Mouse (Mus musculus) urinary bladder, postnatal 25 days (tissue): ENCODE measurements around the gene Tead4.
"Not testable (repeated sequence)": the region's sequence is repeated elsewhere in the genome, so short reads cannot be mapped to it uniquely, and the experiment has no call there.

Experiments
- DNase-seq: peaks from one replicate; pipeline ENCODE4 v3.0.0; 2022; ENCODE audit warnings: low spot score

Gene Tead4

GRCm38 (mm10) chr6:128300134-128301001, at the start of gene Tead4:
Gene Tead4, minus strand, starts transcription at chr6:128300823.
- peak; percentile 67 for DNase-seq

DNA sequence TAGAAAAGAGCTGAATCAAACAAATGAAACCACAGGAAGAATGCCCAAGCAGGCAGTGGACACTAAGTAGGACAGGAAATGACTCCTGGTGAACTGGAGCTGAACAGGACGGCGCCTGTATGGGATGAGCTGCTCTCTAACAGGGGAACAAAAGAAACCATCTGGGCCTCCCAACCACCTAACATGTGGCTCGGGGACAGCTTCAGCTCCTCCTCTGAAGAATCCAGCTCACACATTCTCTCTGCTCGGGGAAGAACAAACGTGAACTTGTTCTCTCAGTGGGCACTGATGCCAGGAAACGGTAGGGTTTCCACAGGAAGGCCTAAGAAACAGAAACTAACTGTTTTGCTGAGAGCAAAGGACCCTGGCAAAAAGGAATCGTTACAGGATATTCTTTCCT, 49.1 kb upstream of the Tead4 start:
- no peak for DNase-seq

GRCm38 (mm10) chr6:128346782-128347181, 46.2 kb upstream of the Tead4 start:
- DNase-seq: no peak

DNA sequence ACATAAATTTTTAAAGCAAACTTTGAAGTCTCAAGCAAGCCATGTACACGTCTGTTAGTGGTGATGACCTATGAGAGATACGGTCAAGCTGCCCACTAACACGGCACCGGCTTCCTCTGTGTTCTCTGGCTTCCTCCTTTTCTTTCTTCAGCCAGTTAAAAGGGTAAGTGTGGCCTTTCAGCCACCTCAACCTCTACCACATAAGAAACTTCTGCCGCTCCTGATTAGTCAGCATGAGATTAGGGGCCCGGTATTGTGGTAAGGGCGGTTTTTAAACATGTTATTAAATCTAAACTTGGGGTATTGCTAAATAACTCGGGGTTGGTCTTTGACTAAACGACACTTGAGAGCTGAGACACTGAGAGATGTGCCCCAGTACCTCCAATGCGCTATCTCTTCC, 45.0 kb upstream of the Tead4 start:
- DNase-seq: no peak

- no peak for DNase-seq
These were observed 41.5 kb upstream of the Tead4 start for GRCm38 (mm10) chr6:128341956-128342723.

DNA sequence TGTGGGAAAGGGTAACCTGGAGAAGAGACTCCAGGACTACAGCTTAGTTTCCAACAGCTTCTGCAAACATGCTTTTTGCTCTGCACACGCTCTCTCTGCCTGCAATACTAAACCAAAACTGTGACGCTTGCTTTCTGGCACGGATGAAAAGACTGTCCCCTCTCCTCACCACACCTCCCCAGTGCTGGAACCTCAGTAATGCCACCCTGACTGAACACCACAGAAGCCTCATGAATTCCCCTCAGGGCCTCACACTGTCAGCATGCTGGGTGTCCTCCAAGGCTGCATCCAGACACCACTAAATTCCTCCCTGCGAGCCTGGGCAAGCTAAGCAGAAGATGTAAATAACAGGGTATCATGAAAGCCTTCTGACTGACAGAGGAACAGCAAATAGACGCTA, 38.3 kb upstream of the Tead4 start:
- no peak for DNase-seq

GRCm38 (mm10) chr6:128337467-128337866, 36.8 kb upstream of the Tead4 start:
- DNase-seq: no peak

DNA sequence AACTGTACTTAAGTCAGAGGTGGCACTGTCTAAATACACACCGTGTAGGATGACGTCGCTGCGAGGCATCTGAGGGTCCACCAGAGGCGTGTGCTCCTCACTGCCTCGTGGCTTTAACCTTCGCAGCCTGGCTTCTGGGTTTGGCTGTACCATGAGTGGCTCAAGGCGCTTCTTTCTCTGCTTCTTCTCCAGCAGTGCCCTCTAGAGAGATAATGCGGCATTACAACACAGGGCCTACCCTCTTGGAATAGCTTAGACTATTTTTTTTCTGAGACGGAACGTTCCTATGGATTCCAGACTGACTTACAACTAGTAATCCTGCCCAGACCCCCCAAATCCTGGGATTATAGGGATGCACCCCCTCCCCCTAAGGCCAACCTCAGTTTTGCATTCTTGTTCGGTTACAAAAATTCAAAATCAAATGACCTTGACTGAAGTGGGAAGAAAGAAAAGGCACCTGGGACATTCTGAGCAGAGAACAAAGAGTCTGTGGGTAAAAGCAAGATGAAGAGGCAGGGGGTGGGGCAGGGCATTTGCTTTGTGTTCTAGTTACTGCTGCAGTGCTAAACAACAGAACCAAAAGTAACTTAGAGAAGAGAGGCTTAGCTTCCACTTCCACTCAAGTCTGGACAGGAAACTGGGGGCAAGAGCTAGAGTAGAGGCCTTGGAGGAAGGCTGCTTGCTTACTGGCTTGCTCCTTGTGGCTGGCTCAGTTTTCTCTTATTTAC, 33.9 kb upstream of the Tead4 start:
- peak; percentile 68 for DNase-seq

- peak; percentile 60 for DNase-seq
These were observed 17.7 kb upstream of the Tead4 start for GRCm38 (mm10) chr6:128318317-128318716.

GRCm38 (mm10) chr6:128315597-128315996, 15.0 kb upstream of the Tead4 start:
- DNase-seq: no peak

- DNase-seq: no peak
These were observed 14.2 kb upstream of the Tead4 start for GRCm38 (mm10) chr6:128314796-128315195.

DNA sequence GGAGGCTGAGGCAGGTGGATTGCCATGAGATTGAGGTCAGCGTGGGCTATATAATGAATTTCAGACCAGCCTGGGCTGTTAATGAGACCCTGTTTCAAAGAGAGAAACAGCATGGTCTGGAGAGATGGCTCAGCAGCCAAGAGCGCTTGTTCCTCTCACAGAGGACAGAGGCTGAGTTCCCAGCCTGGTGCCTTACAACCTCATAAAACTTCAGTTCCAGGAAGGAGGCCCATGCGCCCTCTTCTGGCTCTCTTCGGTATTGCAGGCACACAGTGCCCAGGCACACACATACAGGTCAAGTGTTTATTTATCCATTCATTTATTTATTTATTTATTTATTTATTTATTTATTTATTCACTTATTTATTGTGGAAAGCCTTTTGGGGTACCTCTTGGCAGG, 7.7 kb upstream of the Tead4 start:
- peak; percentile 37 for DNase-seq

DNA sequence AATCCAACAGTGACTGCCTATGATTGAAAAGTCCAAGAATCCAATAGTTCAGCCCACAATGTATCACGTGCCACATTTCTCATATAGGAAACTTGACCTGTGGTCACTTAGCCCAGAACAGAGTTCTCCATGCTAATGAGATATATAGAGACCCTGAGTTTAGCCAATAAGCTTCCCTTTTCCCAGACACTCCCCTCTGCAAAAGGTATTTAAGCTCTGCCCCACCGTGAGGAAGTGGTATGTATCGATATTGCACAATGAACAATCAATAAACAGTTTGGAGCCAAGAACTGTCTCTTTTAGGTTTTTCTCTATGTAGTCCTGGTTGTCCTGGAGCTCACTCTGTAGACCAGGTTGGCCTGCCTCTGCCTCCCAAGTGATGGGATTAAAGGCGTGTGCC, 4.2 kb upstream of the Tead4 start:
- no peak for DNase-seq

- not testable (repeated sequence) for DNase-seq
These were observed 2.0 kb upstream of the Tead4 start for GRCm38 (mm10) chr6:128302640-128303039.

GRCm38 (mm10) chr6:128301891-128302290, 1.3 kb upstream of the Tead4 start:
- DNase-seq: no peak

GRCm38 (mm10) chr6:128301458-128301857, 835 bp upstream of the Tead4 start:
- DNase-seq: no peak

GRCm38 (mm10) chr6:128299292-128300133, 1.1 kb downstream of the Tead4 start:
- DNase-seq: no peak

- no peak for DNase-seq
These were observed 2.4 kb downstream of the Tead4 start for GRCm38 (mm10) chr6:128298246-128298645.

DNA sequence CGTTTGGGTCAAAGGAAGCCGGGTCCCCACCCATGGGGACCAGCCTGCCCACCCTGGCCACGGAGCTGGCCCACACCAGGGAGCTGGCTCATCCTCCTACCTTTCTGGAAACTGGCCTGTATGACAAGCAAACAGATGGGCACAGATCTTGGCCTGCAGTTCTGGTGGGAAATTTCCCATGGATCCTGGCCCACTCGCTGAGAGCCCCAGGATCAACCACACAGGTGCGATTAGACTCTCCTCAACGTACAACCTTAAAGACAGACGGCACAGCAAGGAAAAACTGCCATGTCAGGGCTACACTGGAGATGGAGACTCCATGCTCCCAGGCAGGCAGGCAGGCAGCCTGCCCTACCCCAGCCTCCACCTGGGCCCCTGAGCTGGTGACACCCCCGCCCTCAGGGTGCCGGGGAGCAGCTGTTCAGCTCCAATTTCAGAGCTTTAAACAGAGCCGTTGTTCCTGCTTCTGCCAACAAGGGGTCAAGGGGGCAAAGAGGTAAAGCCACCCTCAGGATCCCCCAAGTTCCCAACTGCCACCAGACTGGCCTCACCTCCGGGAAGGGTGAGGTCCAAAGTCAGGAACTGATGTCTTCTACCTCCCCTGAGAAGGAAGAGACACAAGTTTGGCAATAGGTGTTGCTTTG, 3.8 kb downstream of the Tead4 start:
- DNase-seq: no peak

DNA sequence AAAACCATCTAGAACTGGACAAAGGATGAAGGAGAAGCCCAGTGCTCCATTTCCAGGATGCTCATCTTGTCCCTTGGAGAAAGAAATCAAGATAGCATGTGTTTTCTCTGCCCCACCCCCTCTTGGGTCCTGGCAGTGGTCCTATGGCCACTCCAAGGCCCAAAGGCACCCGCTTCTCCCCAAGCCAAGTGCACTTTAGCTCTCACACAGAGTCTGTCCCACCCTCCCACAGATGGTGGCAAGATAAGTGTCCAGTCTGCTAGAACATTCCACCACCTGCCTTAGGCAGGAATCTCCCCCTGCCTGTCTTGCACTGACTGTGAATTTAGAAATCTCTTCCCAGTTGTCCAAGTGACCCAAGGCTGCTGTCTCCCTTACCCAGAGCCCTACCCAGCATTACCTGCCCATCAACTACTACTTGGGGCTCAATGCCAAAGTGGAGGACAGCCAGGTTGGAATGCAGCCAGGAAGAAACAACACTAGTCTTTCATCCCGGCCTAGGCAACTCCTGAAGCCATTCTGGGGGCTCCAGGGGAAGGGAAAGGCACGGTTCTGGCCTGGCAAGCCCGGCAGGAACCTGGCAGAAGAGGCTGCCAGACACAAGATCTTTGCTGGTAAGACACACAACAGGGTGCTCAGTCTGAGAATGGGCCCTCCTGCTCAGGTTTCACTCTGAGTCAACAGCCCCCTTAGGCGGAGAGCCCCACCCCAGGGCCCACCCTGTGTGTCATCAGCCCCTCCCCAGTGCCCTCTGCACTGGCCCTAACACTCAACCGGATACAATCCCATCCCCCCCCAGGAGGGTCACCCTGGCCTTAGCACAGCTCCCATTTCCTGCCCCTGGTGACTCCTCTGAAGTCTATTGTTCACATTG, 4.5 kb downstream of the Tead4 start:
- DNase-seq: no peak
